Mouse (Mus musculus): ENCODE results near the gene Coq6. TPM values are rescaled to one million over a fixed set of nuclear protein-coding genes. Genes with fewer than 3 reads are reported as not detected.

Gene Coq6
- polyA plus RNA-seq, 1 experiment: 29.9 TPM

GRCm38 (mm10) chr12:84384644-84385081 is 23.2 kb downstream of the Coq6 start:
- 18% methylated on average over 5 of the region's 5 CpGs for WGBS
- H3K27ac ChIP-seq (ENCODE audit: insufficient read depth, low read depth, low read length): peak overlapping the region; percentile 80

GRCm38 (mm10) chr12:84385408-84385807 is 24.0 kb downstream of the Coq6 start:
- Histone ChIP-seq H3K4me3 (ENCODE audit: low read depth, low read length) (no peak overlapping the region), H3K4me1 (ENCODE audit: control insufficient read depth, insufficient read depth, insufficient read length, low read length) (peaks cover 3% of the 10 kb centered on the region; the same call in 1 of the 2 replicates), H3K27me3 (ENCODE audit: control insufficient read depth, insufficient read depth, low read length) (no peaks in the 10 kb centered on the region), H3K36me3 (ENCODE audit: control insufficient read depth, insufficient read depth, low read length) (peaks cover 54% of the 10 kb centered on the region), H3K27ac (ENCODE audit: insufficient read depth, low read depth, low read length) (peak overlapping the region; percentile 63)
- no peak for TF ChIP-seq POLR2A (IDR thresholded peaks at IDR 0.05; ENCODE audit: low read depth, low read length)
- no peak for TF ChIP-seq CTCF (IDR thresholded peaks at IDR 0.05; ENCODE audit: extremely low read depth, insufficient read length, insufficient replicate concordance, low read depth, low read length)
- WGBS: 81% methylated on average over 4 of the region's 4 CpGs

More at GRCm38 (mm10) chr12:84384644-84385081, 23.2 kb downstream of the Coq6 start:
- peaks cover 3% of the 10 kb centered on the region; the same call in 1 of the 2 replicates for H3K4me1 ChIP-seq (ENCODE audit: control insufficient read depth, insufficient read depth, insufficient read length, low read length)
- no peaks in the 10 kb centered on the region for H3K27me3 ChIP-seq (ENCODE audit: control insufficient read depth, insufficient read depth, low read length)
- H3K4me3 ChIP-seq (ENCODE audit: low read depth, low read length): no peak overlapping the region
- TF ChIP-seq CTCF (IDR thresholded peaks at IDR 0.05; ENCODE audit: extremely low read depth, insufficient read length, insufficient replicate concordance, low read depth, low read length) (no peak), POLR2A (IDR thresholded peaks at IDR 0.05; ENCODE audit: low read depth, low read length) (no peak)
- H3K36me3 ChIP-seq (ENCODE audit: control insufficient read depth, insufficient read depth, low read length): peaks cover 55% of the 10 kb centered on the region

DNA sequence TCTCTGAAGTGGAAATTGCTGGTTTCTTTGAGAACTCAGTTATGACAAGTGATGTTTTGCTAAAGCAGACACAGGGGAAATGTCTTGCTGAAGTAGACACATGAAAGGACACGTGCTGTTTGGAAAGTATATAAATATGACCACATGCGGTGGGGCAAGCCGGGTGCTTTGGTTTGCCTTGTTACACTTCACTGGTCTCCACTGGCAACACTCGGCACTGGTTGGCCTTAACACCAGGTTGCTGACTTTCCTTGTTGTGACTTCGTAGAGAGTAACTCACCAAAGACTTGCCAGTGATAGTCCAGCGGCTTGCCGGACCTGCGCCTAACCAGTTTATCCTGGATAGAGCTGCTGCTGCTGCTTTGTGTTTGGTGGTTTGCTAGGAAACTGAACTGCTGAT is 26.6 kb downstream of the Coq6 start:
- 93% methylated on average over 8 of the region's 8 CpGs for WGBS
- no peak for TF ChIP-seq POLR2A (IDR thresholded peaks at IDR 0.05; ENCODE audit: low read depth, low read length)
- no peak for TF ChIP-seq CTCF (IDR thresholded peaks at IDR 0.05; ENCODE audit: extremely low read depth, insufficient read length, insufficient replicate concordance, low read depth, low read length)
- no peak overlapping the region for H3K27ac ChIP-seq (ENCODE audit: insufficient read depth, low read depth, low read length)

GRCm38 (mm10) chr12:84388774-84389400 is 27.4 kb downstream of the Coq6 start:
- Histone ChIP-seq H3K27me3 (ENCODE audit: control insufficient read depth, insufficient read depth, low read length) (no peaks in the 10 kb centered on the region), H3K27ac (ENCODE audit: insufficient read depth, low read depth, low read length) (no peak overlapping the region), H3K4me3 (ENCODE audit: low read depth, low read length) (no peak overlapping the region), H3K4me1 (ENCODE audit: control insufficient read depth, insufficient read depth, insufficient read length, low read length) (peaks cover 3% of the 10 kb centered on the region; the same call in 1 of the 2 replicates), H3K36me3 (ENCODE audit: control insufficient read depth, insufficient read depth, low read length) (peaks cover 52% of the 10 kb centered on the region)
- 75% methylated on average over 14 of the region's 14 CpGs for WGBS
- TF ChIP-seq CTCF (IDR thresholded peaks at IDR 0.05; ENCODE audit: extremely low read depth, insufficient read length, insufficient replicate concordance, low read depth, low read length) (no peak), POLR2A (IDR thresholded peaks at IDR 0.05; ENCODE audit: low read depth, low read length) (no peak)

More for the DNA sequence above, 26.6 kb downstream of the Coq6 start:
- H3K4me3 ChIP-seq (ENCODE audit: low read depth, low read length): no peak overlapping the region
- no peaks in the 10 kb centered on the region for H3K27me3 ChIP-seq (ENCODE audit: control insufficient read depth, insufficient read depth, low read length)
- H3K36me3 ChIP-seq (ENCODE audit: control insufficient read depth, insufficient read depth, low read length): peaks cover 48% of the 10 kb centered on the region
- peaks cover 3% of the 10 kb centered on the region; the same call in 1 of the 2 replicates for H3K4me1 ChIP-seq (ENCODE audit: control insufficient read depth, insufficient read depth, insufficient read length, low read length)

GRCm38 (mm10) chr12:84390336-84390735 is 28.9 kb downstream of the Coq6 start:
- no peak for TF ChIP-seq POLR2A (IDR thresholded peaks at IDR 0.05; ENCODE audit: low read depth, low read length)
- no peak for TF ChIP-seq CTCF (IDR thresholded peaks at IDR 0.05; ENCODE audit: extremely low read depth, insufficient read length, insufficient replicate concordance, low read depth, low read length)
- 92% methylated on average over 6 of the region's 6 CpGs for WGBS
- no peak overlapping the region for H3K4me3 ChIP-seq (ENCODE audit: low read depth, low read length)
- peaks cover 52% of the 10 kb centered on the region for H3K36me3 ChIP-seq (ENCODE audit: control insufficient read depth, insufficient read depth, low read length)
- no peak overlapping the region for H3K27ac ChIP-seq (ENCODE audit: insufficient read depth, low read depth, low read length)
- no peaks in the 10 kb centered on the region; the same call in 1 of the 2 replicates for H3K4me1 ChIP-seq (ENCODE audit: control insufficient read depth, insufficient read depth, insufficient read length, low read length)
- no peaks in the 10 kb centered on the region for H3K27me3 ChIP-seq (ENCODE audit: control insufficient read depth, insufficient read depth, low read length)

GRCm38 (mm10) chr12:84392681-84393080 is 31.2 kb downstream of the Coq6 start:
- no peaks in the 10 kb centered on the region for H3K27me3 ChIP-seq (ENCODE audit: control insufficient read depth, insufficient read depth, low read length)
- H3K27ac ChIP-seq (ENCODE audit: insufficient read depth, low read depth, low read length): no peak overlapping the region
- H3K36me3 ChIP-seq (ENCODE audit: control insufficient read depth, insufficient read depth, low read length): peaks cover 41% of the 10 kb centered on the region
- H3K4me3 ChIP-seq (ENCODE audit: low read depth, low read length): no peak overlapping the region
- WGBS: 96% methylated on average over 4 of the region's 4 CpGs
- no peak for TF ChIP-seq POLR2A (IDR thresholded peaks at IDR 0.05; ENCODE audit: low read depth, low read length)
- TF ChIP-seq CTCF (IDR thresholded peaks at IDR 0.05; ENCODE audit: extremely low read depth, insufficient read length, insufficient replicate concordance, low read depth, low read length): no peak
- no peaks in the 10 kb centered on the region; the same call in 1 of the 2 replicates for H3K4me1 ChIP-seq (ENCODE audit: control insufficient read depth, insufficient read depth, insufficient read length, low read length)

GRCm38 (mm10) chr12:84393847-84394246 is 32.4 kb downstream of the Coq6 start:
- H3K27ac ChIP-seq (ENCODE audit: insufficient read depth, low read depth, low read length): no peak overlapping the region
- 50% methylated on average over 5 of the region's 5 CpGs for WGBS
- no peak for TF ChIP-seq POLR2A (IDR thresholded peaks at IDR 0.05; ENCODE audit: low read depth, low read length)
- no peak for TF ChIP-seq CTCF (IDR thresholded peaks at IDR 0.05; ENCODE audit: extremely low read depth, insufficient read length, insufficient replicate concordance, low read depth, low read length)
- H3K4me1 ChIP-seq (ENCODE audit: control insufficient read depth, insufficient read depth, insufficient read length, low read length): no peaks in the 10 kb centered on the region; the same call in 1 of the 2 replicates
- H3K27me3 ChIP-seq (ENCODE audit: control insufficient read depth, insufficient read depth, low read length): no peaks in the 10 kb centered on the region
- H3K4me3 ChIP-seq (ENCODE audit: low read depth, low read length): no peak overlapping the region
- peaks cover 37% of the 10 kb centered on the region for H3K36me3 ChIP-seq (ENCODE audit: control insufficient read depth, insufficient read depth, low read length)

Measured in small intestine, adult 2 months (tissue).